Mouse (Mus musculus): ENCODE data around the gene Manba.
A peak's percentile ranks its signal among the peaks of the same experiment; 100 is the strongest.

Manba gene

GRCm38 (mm10) chr3:135529670-135530069, 44.3 kb downstream of the Manba start:
- no peak for DNase-seq (ENCODE audit: low read depth)

GRCm38 (mm10) chr3:135531762-135532161, 46.4 kb downstream of the Manba start:
- no peak for DNase-seq (ENCODE audit: low read depth)

GRCm38 (mm10) chr3:135534103-135534502, 48.7 kb downstream of the Manba start:
- no peak for DNase-seq (ENCODE audit: low read depth)

GRCm38 (mm10) chr3:135546212-135546923, 61.0 kb downstream of the Manba start:
- no peak for DNase-seq (ENCODE audit: low read depth)

- no peak for DNase-seq (ENCODE audit: low read depth)
These were observed 61.9 kb downstream of the Manba start for GRCm38 (mm10) chr3:135547298-135547697.

GRCm38 (mm10) chr3:135552874-135553273, 67.5 kb downstream of the Manba start:
- DNase-seq (ENCODE audit: low read depth), result no peak

GRCm38 (mm10) chr3:135555192-135555591, 69.8 kb downstream of the Manba start:
- no peak for DNase-seq (ENCODE audit: low read depth)

GRCm38 (mm10) chr3:135556052-135556587, 70.7 kb downstream of the Manba start:
- DNase-seq (ENCODE audit: low read depth), result no peak

- DNase-seq (ENCODE audit: low read depth), result no peak
These were observed 71.6 kb downstream of the Manba start for GRCm38 (mm10) chr3:135556851-135557662.

GRCm38 (mm10) chr3:135562036-135562435, 76.6 kb downstream of the Manba start:
- no peak for DNase-seq (ENCODE audit: low read depth)

- DNase-seq (ENCODE audit: low read depth), result no peak
These were observed 77.8 kb downstream of the Manba start for GRCm38 (mm10) chr3:135563163-135563689.

GRCm38 (mm10) chr3:135564706-135565105, 79.3 kb downstream of the Manba start:
- no peak for DNase-seq (ENCODE audit: low read depth)

GRCm38 (mm10) chr3:135565306-135565705, 79.9 kb downstream of the Manba start:
- DNase-seq (ENCODE audit: low read depth), result no peak

- no peak for DNase-seq (ENCODE audit: low read depth)
These were observed 82.5 kb downstream of the Manba start for GRCm38 (mm10) chr3:135567888-135568287.

GRCm38 (mm10) chr3:135568633-135569032, 83.2 kb downstream of the Manba start:
- DNase-seq (ENCODE audit: low read depth), result no peak

GRCm38 (mm10) chr3:135571540-135571939, 86.1 kb downstream of the Manba start:
- no peak for DNase-seq (ENCODE audit: low read depth)

- peak; percentile 64 for DNase-seq (ENCODE audit: low read depth)
These were observed 87.6 kb downstream of the Manba start for GRCm38 (mm10) chr3:135573051-135573450.

- DNase-seq (ENCODE audit: low read depth), result no peak
These were observed 89.7 kb downstream of the Manba start for GRCm38 (mm10) chr3:135575126-135575525.

GRCm38 (mm10) chr3:135578588-135579140, 93.3 kb downstream of the Manba start:
- no peak for DNase-seq (ENCODE audit: low read depth)

GRCm38 (mm10) chr3:135579179-135579578, 93.8 kb downstream of the Manba start:
- DNase-seq (ENCODE audit: low read depth), result no peak

- peak; percentile 73 for DNase-seq (ENCODE audit: low read depth)
These were observed 95.2 kb downstream of the Manba start for GRCm38 (mm10) chr3:135580439-135581275.
